Mouse (Mus musculus) stomach, postnatal 0 days (tissue): Measurements from ENCODE around the gene Rasgrp4. TPM values are rescaled to one million over a fixed set of nuclear protein-coding genes. Genes with fewer than 3 reads are reported as not detected.

Experiments used
- ATAC-seq: fragments of 200-750 bp; cut with Nextera tagmentation; 2 replicates; pipeline ENCODE4 v1.8.0; 2017; ENCODE audit not compliant: low FRiP score, low TSS enrichment
- DNase-seq: peaks from one replicate; pipeline ENCODE4 v3.0.0-alpha.2; 2016; ENCODE audit warnings: low spot score
- H3K27ac ChIP-seq: fragments of 300-500 bp; sonication (generic); replicated peaks from 2 replicates; pipeline ENCODE4 v1.5.1; 2014; ENCODE audit warnings: mild to moderate bottlenecking, control low read depth
- H3K27me3 ChIP-seq: fragments of 300-500 bp; sonication (generic); 2 replicates; pipeline ENCODE4 v1.6.1; 2014; ENCODE audit warnings: low read length; ENCODE audit not compliant: control insufficient read depth, insufficient read depth
- H3K36me3 ChIP-seq: fragments of 300-500 bp; sonication (generic); 2 replicates; pipeline ENCODE4 v1.6.1; 2014; ENCODE audit warnings: low read length, mixed read lengths; ENCODE audit not compliant: control insufficient read depth, insufficient read depth
- H3K4me1 ChIP-seq: fragments of 300-500 bp; sonication (generic); replicated peaks from 2 replicates; pipeline ENCODE4 v1.6.1; 2014; ENCODE audit warnings: antibody characterized with exemption; ENCODE audit not compliant: control insufficient read depth, insufficient read depth
- H3K4me2 ChIP-seq: fragments of 300-500 bp; sonication (generic); replicated peaks from 2 replicates; pipeline ENCODE4 v1.6.1; 2014; ENCODE audit warnings: low read depth, mild to moderate bottlenecking, control low read depth, moderate library complexity
- H3K4me3 ChIP-seq: fragments of 300-500 bp; sonication (generic); 2 replicates; pipeline ENCODE4 v1.5.1; 2014; ENCODE audit warnings: low read depth, low read length, control low read depth
- H3K9ac ChIP-seq: fragments of 300-500 bp; sonication (generic); 2 replicates; pipeline ENCODE4 v1.6.1; 2014; ENCODE audit warnings: mild to moderate bottlenecking, low read length, control low read depth, mixed read lengths
- H3K9me3 ChIP-seq: fragments of 300-500 bp; sonication (generic); 2 replicates; pipeline ENCODE4 v1.6.1; 2016; ENCODE audit warnings: low read length; ENCODE audit not compliant: control insufficient read depth
- CTCF ChIP-seq: IDR thresholded peaks from 2 replicates; pipeline ENCODE4 v1.5.1; 2016; ENCODE audit warnings: antibody characterized with exemption, low read depth, mild to moderate bottlenecking, moderate library complexity
- EP300 ChIP-seq: optimal IDR thresholded peaks from 2 replicates; pipeline ENCODE3; 2016; ENCODE audit warnings: antibody characterized with exemption
- WGBS: fragments of 180-500 bp; shearing (Covaris S2); extraction: QIAGEN DNeasy Blood & Tissue Kit; methylation state at CpG from one replicate; pipeline ENCODE4 v1.1.7; 2014; 5-methylcytosine and 5-hydroxymethylcytosine counted together
- polyA plus RNA-seq: library from polyadenylated mRNA; unstranded; fragments of >200 nt; fragmentation: Nextera tagmentation; extraction: Ambion mirVana; gene quantifications from 2 replicates; pipeline ENCODE4 v1.2.1, GENCODE M21; 2015

Rasgrp4 gene
- polyA plus RNA-seq, 1 experiment from 2014 or later = 0.35 TPM

GRCm38 (mm10) chr7:29108992-29109955, 25.4 kb upstream of the Rasgrp4 start:
- H3K27ac ChIP-seq = no peak overlapping the region; the same call in 1 of the 2 replicates
- H3K4me2 ChIP-seq = peak overlapping the region; percentile 34
- DNase-seq (no peak), ATAC-seq (peak; percentile 68)
- 25% methylated on average over 38 of the region's 38 CpGs for WGBS
- no peaks in the 10 kb centered on the region for H3K36me3 ChIP-seq
- H3K4me3 ChIP-seq = no peak overlapping the region; the same call in 1 of the 2 replicates
- 0 out of 2 replicates have a peak, but pooled peaks cover 2% of the 10 kb centered on the region for H3K4me1 ChIP-seq
- peak overlapping the region; percentile 43 for H3K9ac ChIP-seq
- H3K9me3 ChIP-seq = no peaks in the 10 kb centered on the region
- TF ChIP-seq CTCF (no peak), EP300 (no peak)
- no peaks in the 10 kb centered on the region for H3K27me3 ChIP-seq

- Histone ChIP-seq H3K27me3 (no peaks in the 10 kb centered on the region), H3K27ac (no peak overlapping the region), H3K36me3 (no peaks in the 10 kb centered on the region), H3K9me3 (no peaks in the 10 kb centered on the region), H3K4me2 (no peak overlapping the region), H3K4me1 (no peaks in the 10 kb centered on the region), H3K4me3 (no peak overlapping the region), H3K9ac (no peak overlapping the region)
- ATAC-seq (no peak), DNase-seq (no peak)
- 22% methylated on average over 18 of the region's 18 CpGs for WGBS
- TF ChIP-seq EP300 (no peak), CTCF (no peak)
Observed at GRCm38 (mm10) chr7:29118142-29118851, 16.4 kb upstream of the Rasgrp4 start.

GRCm38 (mm10) chr7:29119526-29119925, 15.1 kb upstream of the Rasgrp4 start:
- no peaks in the 10 kb centered on the region for H3K27me3 ChIP-seq
- no peak overlapping the region for H3K9ac ChIP-seq
- H3K4me1 ChIP-seq = no peaks in the 10 kb centered on the region
- no peak for TF ChIP-seq EP300
- no peak for TF ChIP-seq CTCF
- no peak overlapping the region for H3K27ac ChIP-seq
- no peak overlapping the region for H3K4me2 ChIP-seq
- DNase-seq (no peak), ATAC-seq (no peak)
- H3K9me3 ChIP-seq = no peaks in the 10 kb centered on the region
- H3K36me3 ChIP-seq = no peaks in the 10 kb centered on the region
- H3K4me3 ChIP-seq = no peak overlapping the region
- WGBS = 76% methylated on average over 1 of the region's 1 CpGs

- Histone ChIP-seq H3K9ac (no peak overlapping the region), H3K4me3 (no peak overlapping the region), H3K4me2 (no peak overlapping the region), H3K27ac (no peak overlapping the region), H3K36me3 (no peaks in the 10 kb centered on the region), H3K27me3 (no peaks in the 10 kb centered on the region), H3K9me3 (no peaks in the 10 kb centered on the region), H3K4me1 (no peaks in the 10 kb centered on the region)
- DNase-seq = no peak
- no peak for ATAC-seq
- TF ChIP-seq CTCF (no peak), EP300 (no peak)
- 86% methylated on average over 9 of the region's 9 CpGs for WGBS
Observed at GRCm38 (mm10) chr7:29122821-29123220, 11.8 kb upstream of the Rasgrp4 start.

- DNase-seq (no peak), ATAC-seq (0 out of 2 replicates have a peak, but pooled peaks have one; percentile 9)
- no peaks in the 10 kb centered on the region for H3K27me3 ChIP-seq
- H3K27ac ChIP-seq = no peak overlapping the region
- no peaks in the 10 kb centered on the region for H3K36me3 ChIP-seq
- H3K9ac ChIP-seq = no peak overlapping the region
- H3K4me1 ChIP-seq = no peaks in the 10 kb centered on the region
- no peak overlapping the region for H3K4me2 ChIP-seq
- TF ChIP-seq EP300 = no peak
- no peak for TF ChIP-seq CTCF
- no peak overlapping the region for H3K4me3 ChIP-seq
- WGBS = 44% methylated on average over 5 of the region's 5 CpGs
- H3K9me3 ChIP-seq = no peaks in the 10 kb centered on the region
Observed at GRCm38 (mm10) chr7:29123531-29124358, 10.9 kb upstream of the Rasgrp4 start.
